Mouse (Mus musculus) forebrain, embryonic 12.5 days (tissue): ENCODE measurements around the gene C130074G19Rik. TPM values are rescaled to one million over a fixed set of nuclear protein-coding genes. Genes with fewer than 3 reads are reported as not detected.
A peak's percentile ranks its signal among the peaks of the same experiment; 100 is the strongest.

Source experiments
- ATAC-seq: fragments of 200-750 bp; cut with Nextera tagmentation; 2 replicates; pipeline ENCODE4 v1.8.0; 2017; ENCODE audit warnings: moderate TSS enrichment; ENCODE audit not compliant: low FRiP score
- H3K27ac ChIP-seq: fragments of 300-500 bp; sonication (generic); 2 replicates; pipeline ENCODE4 v1.5.1; 2016; ENCODE audit warnings: mild to moderate bottlenecking
- H3K27me3 ChIP-seq: fragments of 300-500 bp; sonication (generic); 2 replicates; pipeline ENCODE4 v1.6.1; 2016; ENCODE audit warnings: mild to moderate bottlenecking
- H3K36me3 ChIP-seq: fragments of 300-500 bp; sonication (generic); replicated peaks from 2 replicates; pipeline ENCODE4 v1.6.1; 2016; ENCODE audit warnings: mild to moderate bottlenecking
- H3K4me1 ChIP-seq: fragments of 300-500 bp; sonication (generic); 2 replicates; pipeline ENCODE4 v1.6.1; 2016
- H3K4me2 ChIP-seq: fragments of 300-500 bp; sonication (generic); 2 replicates; pipeline ENCODE4 v1.6.1; 2016; ENCODE audit warnings: mild to moderate bottlenecking, moderate library complexity
- H3K4me3 ChIP-seq: fragments of 300-500 bp; sonication (generic); replicated peaks from 2 replicates; pipeline ENCODE4 v1.5.1; 2016; ENCODE audit warnings: mild to moderate bottlenecking
- H3K9ac ChIP-seq: fragments of 300-500 bp; sonication (generic); 2 replicates; pipeline ENCODE4 v1.6.1; 2016; ENCODE audit warnings: mild to moderate bottlenecking
- H3K9me3 ChIP-seq: fragments of 300-500 bp; sonication (generic); 2 replicates; pipeline ENCODE4 v1.6.1; 2016
- WGBS: fragments of 180-500 bp; shearing (Covaris S2); methylation state at CpG from one replicate; pipeline ENCODE4 v1.1.7; 2016; 5-methylcytosine and 5-hydroxymethylcytosine counted together
- polyA plus RNA-seq: library from polyadenylated mRNA; unstranded; fragments of >200 nt; fragmentation: Nextera tagmentation; extraction: Ambion mirVana; gene quantifications from 2 replicates; pipeline ENCODE4 v1.2.1, GENCODE M21; 2016

The C130074G19Rik gene
- 0.74 and 0.91 TPM in 2 replicates for polyA plus RNA-seq

DNA sequence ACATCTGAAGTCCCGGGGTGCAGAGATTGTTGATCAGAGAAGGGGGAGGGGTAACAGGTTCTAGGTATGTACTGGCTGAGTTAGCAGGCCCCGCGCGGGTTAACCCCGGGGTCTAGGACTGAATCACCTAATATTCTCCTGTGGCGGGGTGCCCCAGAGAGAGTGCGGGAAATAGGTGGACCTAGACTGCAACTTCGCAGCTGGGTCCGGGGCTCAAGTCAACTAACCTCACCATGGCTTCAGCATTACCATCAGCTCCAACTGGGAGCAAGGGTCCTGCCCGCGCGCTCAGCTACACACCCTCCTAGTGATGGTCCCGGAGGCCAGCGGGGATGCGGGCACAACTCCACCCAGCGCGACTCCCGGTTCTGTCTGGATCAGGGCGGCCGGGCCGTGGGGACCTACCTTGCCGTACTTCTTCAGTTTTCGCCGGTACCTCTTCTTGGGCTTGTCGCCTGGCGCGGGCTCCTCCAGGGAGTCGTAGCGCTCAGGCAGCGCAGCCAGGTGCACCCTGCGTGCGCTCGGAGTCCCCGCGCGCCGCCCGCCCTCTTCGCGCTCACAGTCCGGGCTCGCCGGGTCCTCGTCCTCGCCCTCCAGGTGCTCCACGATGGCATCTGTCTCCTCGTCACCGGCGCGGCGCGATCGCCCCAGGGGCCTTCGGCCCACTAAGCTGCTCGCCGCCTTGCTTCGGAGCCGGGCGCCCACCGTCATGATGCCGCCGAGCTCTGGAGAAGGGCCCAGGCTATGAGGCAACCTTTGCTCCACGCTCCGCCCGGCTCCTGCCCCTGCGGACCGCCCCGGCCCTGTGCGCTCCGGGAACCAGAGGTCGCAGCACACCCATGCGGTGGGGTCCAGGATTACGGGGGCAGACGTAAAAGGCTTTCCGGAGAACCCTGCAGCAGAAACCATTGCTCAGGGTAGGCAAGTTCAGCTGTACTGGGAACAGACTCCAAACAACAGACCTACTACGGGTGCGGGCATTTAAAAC, at the start of gene C130074G19Rik:
Gene C130074G19Rik (minus strand): TSS at position 938 of the 988 bp plus-strand sequence.
- Histone ChIP-seq H3K9me3 (no peaks in the 10 kb centered on the region), H3K4me3 (peak within 1 kb of the TSS; percentile 44), H3K9ac (peak within 1 kb of the TSS; percentile 47), H3K27me3 (peaks cover 58% of the 10 kb centered on the region), H3K36me3 (no peaks in the 10 kb centered on the region), H3K4me2 (peak within 1 kb of the TSS; percentile 78), H3K4me1 (peaks cover 13% of the 10 kb centered on the region), H3K27ac (no peak within 1 kb of the TSS)
- peak; percentile 41; the same call in 1 of the 2 replicates for ATAC-seq
- 2% methylated on average over 77 of the region's 77 CpGs for WGBS

DNA sequence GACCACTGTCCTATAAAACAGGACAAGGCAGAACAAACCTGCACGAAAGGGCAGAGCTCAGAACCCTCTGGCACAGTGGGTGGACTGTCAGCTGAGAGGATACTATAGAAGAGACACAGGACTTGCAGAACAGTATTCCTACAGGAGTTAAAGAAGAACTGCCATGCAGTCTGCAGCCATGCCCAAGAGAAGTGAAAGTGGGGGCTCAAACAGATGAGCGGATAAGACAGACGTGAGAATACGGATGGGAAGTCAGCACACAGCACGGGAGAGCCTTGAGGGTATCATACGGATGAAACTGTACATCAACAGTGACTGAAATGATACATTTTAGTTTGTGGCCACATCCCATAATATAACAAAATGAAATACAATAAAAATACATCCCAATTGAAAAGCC, 48.1 kb upstream of the C130074G19Rik start:
- ATAC-seq, result no peak
- H3K4me3 ChIP-seq, result no peak overlapping the region
- no peak overlapping the region for H3K27ac ChIP-seq
- no peak overlapping the region for H3K9ac ChIP-seq
- no peak overlapping the region for H3K4me2 ChIP-seq
- H3K36me3 ChIP-seq, result peaks cover 22% of the 10 kb centered on the region
- no peaks in the 10 kb centered on the region for H3K27me3 ChIP-seq
- WGBS, result 93% methylated on average over 6 of the region's 6 CpGs
- H3K9me3 ChIP-seq, result no peaks in the 10 kb centered on the region
- H3K4me1 ChIP-seq, result no peaks in the 10 kb centered on the region

DNA sequence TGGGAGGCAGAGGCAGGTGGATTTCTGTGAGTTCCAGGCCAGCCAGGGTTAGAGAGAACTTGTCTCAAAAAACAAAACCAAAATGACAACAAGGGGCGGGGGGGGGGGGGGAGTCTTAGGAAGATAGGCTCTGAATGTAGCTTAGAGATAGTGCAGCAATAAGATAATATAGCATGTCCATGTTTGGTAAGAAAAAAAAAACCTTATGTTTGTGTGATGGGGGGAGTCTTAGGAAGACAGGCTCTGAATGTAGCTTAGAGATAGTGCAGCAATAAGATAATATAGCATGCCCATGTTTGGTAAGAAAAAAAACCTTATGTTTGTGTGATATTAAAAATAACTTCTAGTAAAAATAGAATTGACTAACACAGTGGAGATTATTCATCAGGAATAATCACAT, 45.4 kb upstream of the C130074G19Rik start:
- no peak overlapping the region for H3K9ac ChIP-seq
- ATAC-seq, result no peak
- no peak overlapping the region for H3K4me3 ChIP-seq
- no peak overlapping the region for H3K27ac ChIP-seq
- H3K4me1 ChIP-seq, result no peaks in the 10 kb centered on the region
- H3K27me3 ChIP-seq, result no peaks in the 10 kb centered on the region
- H3K4me2 ChIP-seq, result no peak overlapping the region
- WGBS, result 56% methylated on average over 1 of the region's 1 CpGs
- H3K36me3 ChIP-seq, result peaks cover 24% of the 10 kb centered on the region
- H3K9me3 ChIP-seq, result no peaks in the 10 kb centered on the region

DNA sequence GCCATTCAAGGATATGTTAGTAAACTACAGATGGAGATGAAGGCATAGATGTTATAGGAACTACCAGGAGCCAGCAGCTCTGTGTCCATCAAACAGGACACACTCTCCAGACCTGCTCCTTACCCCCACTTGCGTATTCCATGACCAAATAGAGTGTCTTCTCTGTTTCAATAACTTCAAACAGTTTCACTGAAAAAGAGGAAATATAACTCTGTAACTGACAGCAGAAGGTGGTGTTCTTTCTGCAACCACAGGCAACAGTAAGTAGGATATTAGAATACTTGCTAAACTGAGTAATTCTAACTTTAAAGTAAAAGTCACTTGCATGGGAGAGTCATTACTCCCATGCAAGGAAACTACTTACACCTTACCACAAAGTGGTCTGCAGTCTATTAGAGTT, 44.9 kb upstream of the C130074G19Rik start:
- no peak overlapping the region for H3K4me2 ChIP-seq
- H3K4me3 ChIP-seq, result no peak overlapping the region
- no peak overlapping the region for H3K27ac ChIP-seq
- H3K9ac ChIP-seq, result no peak overlapping the region
- H3K4me1 ChIP-seq, result no peaks in the 10 kb centered on the region
- no peaks in the 10 kb centered on the region for H3K27me3 ChIP-seq
- WGBS, result 93% methylated on average over 1 of the region's 1 CpGs
- H3K9me3 ChIP-seq, result no peaks in the 10 kb centered on the region
- H3K36me3 ChIP-seq, result peaks cover 29% of the 10 kb centered on the region
- ATAC-seq, result no peak

DNA sequence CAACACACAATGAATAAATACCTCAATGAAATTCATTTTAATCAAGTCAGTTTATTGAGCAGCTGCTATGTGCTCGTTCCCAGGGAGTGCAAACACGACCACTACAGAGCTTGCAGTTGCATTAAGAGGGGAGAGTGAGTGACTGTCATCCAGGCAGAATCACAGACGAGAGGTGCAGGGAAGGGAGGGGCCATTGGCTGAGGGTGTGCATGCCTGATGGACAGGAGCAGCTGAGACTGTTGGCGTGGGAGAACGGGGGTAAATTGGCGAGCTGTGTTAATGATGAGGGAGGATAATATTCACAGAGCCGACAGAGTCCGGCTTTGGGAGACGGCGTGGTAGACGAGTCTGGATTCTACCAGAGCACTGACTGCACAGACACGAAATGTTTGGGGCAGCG, 39.8 kb upstream of the C130074G19Rik start:
- peaks cover 2% of the 10 kb centered on the region for H3K4me1 ChIP-seq
- ATAC-seq, result no peak
- peaks cover 59% of the 10 kb centered on the region for H3K36me3 ChIP-seq

DNA sequence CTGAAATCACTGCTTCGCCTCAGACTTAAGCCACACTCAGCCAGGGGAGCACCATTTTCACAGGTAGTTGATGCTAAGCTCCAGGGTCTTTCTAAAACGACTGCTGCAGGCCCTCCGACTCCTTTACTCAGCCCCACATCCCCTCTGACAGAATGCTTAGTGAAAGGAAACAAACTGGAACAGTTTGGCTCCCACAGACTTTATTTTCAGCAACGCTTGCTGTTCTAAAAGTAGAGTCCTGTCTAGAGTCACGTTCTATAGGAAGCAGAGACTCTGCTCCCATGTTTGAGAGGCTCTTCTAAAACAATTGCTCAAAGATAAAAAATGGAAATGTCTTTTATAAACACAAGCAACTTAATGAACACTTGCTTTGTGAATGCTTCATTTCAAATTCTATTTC, 37.0 kb upstream of the C130074G19Rik start:
- 83% methylated on average over 5 of the region's 5 CpGs for WGBS
- peaks cover 4% of the 10 kb centered on the region for H3K4me1 ChIP-seq
- H3K27me3 ChIP-seq, result no peaks in the 10 kb centered on the region
- H3K9me3 ChIP-seq, result no peaks in the 10 kb centered on the region
- H3K9ac ChIP-seq, result no peak overlapping the region
- H3K27ac ChIP-seq, result no peak overlapping the region
- H3K36me3 ChIP-seq, result peaks cover 61% of the 10 kb centered on the region
- H3K4me2 ChIP-seq, result no peak overlapping the region
- H3K4me3 ChIP-seq, result no peak overlapping the region
- ATAC-seq, result no peak

More for the DNA sequence above, 39.8 kb upstream of the C130074G19Rik start:
- no peak overlapping the region for H3K9ac ChIP-seq
- WGBS, result 89% methylated on average over 13 of the region's 13 CpGs
- H3K4me3 ChIP-seq, result no peak overlapping the region
- H3K4me2 ChIP-seq, result no peak overlapping the region
- no peaks in the 10 kb centered on the region for H3K27me3 ChIP-seq
- H3K9me3 ChIP-seq, result no peaks in the 10 kb centered on the region
- H3K27ac ChIP-seq, result no peak overlapping the region

DNA sequence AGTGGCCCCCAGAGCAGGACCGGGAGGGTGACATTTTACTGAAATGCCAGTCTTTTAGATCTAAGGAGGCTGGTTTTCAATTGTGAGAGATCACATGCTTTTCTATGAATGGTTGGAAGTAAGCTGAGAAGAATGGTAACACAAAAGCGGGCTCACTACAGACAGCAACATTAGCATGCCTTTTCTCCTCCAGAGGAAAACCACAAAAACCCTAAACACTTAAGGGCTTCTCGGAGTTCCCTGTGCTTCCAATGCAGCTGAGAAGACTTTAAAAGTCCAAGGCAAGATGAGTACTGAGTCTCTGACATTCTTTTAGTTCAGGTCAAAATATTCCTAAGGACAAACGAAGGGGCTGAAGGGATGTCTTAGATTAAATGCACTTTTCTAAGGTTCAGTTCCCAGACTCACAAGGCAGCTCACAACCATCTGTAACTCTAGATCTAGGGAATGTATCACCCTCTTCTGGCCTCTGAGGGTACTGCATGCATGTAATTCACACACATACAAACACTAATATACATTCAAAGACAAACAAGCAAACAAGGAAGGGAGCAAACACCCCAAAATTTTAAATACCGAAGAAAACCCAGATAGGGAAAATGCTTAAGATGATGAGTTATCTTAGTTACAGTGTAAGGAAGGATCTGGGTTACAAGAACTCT, 35.3 kb upstream of the C130074G19Rik start:
- H3K4me1 ChIP-seq, result peaks cover 4% of the 10 kb centered on the region
- no peak overlapping the region for H3K9ac ChIP-seq
- no peaks in the 10 kb centered on the region for H3K9me3 ChIP-seq
- no peak for ATAC-seq
- H3K4me3 ChIP-seq, result no peak overlapping the region
- 0 out of 2 replicates have a peak overlapping the region, but pooled peaks have one; percentile 5 for H3K27ac ChIP-seq
- WGBS, result 64% methylated on average over 5 of the region's 5 CpGs
- H3K36me3 ChIP-seq, result peaks cover 62% of the 10 kb centered on the region
- H3K4me2 ChIP-seq, result no peak overlapping the region
- no peaks in the 10 kb centered on the region for H3K27me3 ChIP-seq

DNA sequence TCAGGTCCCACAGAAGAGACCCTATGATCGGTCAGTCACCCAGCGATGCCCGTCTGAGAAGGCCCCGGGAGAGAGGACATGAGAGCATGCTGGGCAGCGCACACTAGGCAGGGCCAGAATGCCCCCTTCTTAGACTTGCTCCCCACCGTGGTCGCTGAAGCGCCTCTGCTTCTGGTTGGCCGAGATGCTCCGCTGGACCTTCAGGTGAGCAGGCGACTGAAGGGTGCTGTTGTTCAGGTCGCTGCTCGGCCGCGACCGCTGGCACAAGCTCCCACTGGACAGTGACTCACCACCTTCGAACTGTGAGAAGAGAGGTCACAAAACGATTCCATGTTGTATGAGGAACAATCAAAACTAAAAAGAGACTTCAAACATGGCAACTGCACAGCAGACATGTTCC, 29.3 kb upstream of the C130074G19Rik start:
- Histone ChIP-seq H3K9ac (no peak overlapping the region), H3K36me3 (peaks cover 75% of the 10 kb centered on the region), H3K4me1 (no peaks in the 10 kb centered on the region), H3K4me2 (no peak overlapping the region), H3K4me3 (no peak overlapping the region), H3K9me3 (no peaks in the 10 kb centered on the region), H3K27me3 (no peaks in the 10 kb centered on the region), H3K27ac (no peak overlapping the region)
- no peak for ATAC-seq
- 95% methylated on average over 18 of the region's 18 CpGs for WGBS

DNA sequence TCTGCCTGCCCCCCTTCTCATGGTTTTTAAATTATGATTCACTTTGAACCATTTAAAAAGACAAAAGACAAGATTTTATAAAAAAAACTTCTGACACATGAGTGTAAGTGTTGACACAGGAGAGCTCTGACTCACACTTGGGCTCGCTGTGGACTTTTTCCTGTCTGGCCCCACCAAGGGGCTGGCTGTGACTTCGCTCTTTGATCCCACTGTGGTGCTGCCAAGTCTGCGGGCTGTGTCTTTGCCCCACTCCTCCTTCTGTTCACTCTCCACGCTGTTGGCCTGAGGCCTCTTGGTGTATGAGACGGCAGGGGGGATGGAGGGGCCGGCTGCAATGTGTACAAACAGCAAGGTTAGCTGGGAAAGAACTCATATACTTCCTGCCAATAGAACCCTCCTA, 28.8 kb upstream of the C130074G19Rik start:
- H3K27ac ChIP-seq, result no peak overlapping the region
- ATAC-seq, result no peak
- 86% methylated on average over 6 of the region's 6 CpGs for WGBS
- H3K9ac ChIP-seq, result no peak overlapping the region
- no peaks in the 10 kb centered on the region for H3K9me3 ChIP-seq
- peaks cover 73% of the 10 kb centered on the region for H3K36me3 ChIP-seq
- H3K4me3 ChIP-seq, result no peak overlapping the region
- H3K27me3 ChIP-seq, result no peaks in the 10 kb centered on the region
- H3K4me1 ChIP-seq, result 0 out of 2 replicates have a peak, but pooled peaks cover 2% of the 10 kb centered on the region
- no peak overlapping the region for H3K4me2 ChIP-seq

DNA sequence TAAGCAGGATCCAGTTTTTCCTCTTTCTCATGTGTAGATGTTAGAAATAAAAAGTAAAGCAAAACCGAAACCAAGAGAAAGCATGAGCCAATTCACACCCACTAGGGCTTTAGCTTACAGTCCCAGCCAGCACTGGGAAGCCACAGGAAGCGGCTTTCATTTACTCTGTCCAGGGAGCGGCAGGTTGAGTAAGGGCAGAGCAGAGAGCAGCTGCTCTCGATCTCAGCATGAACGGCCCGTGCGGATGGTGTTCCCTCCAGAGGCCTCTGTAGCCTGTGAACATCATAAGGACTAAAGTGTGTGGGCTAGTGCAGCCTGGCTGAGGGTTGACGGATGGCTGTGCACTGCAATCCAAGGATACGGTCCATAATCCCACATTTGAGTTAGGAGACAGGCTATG, 25.5 kb upstream of the C130074G19Rik start:
- Histone ChIP-seq H3K27ac (no peak overlapping the region), H3K4me2 (no peak overlapping the region), H3K9me3 (no peaks in the 10 kb centered on the region), H3K4me3 (no peak overlapping the region), H3K4me1 (peaks cover 20% of the 10 kb centered on the region), H3K27me3 (no peaks in the 10 kb centered on the region), H3K9ac (no peak overlapping the region), H3K36me3 (peaks cover 85% of the 10 kb centered on the region)
- 89% methylated on average over 9 of the region's 9 CpGs for WGBS
- no peak for ATAC-seq

DNA sequence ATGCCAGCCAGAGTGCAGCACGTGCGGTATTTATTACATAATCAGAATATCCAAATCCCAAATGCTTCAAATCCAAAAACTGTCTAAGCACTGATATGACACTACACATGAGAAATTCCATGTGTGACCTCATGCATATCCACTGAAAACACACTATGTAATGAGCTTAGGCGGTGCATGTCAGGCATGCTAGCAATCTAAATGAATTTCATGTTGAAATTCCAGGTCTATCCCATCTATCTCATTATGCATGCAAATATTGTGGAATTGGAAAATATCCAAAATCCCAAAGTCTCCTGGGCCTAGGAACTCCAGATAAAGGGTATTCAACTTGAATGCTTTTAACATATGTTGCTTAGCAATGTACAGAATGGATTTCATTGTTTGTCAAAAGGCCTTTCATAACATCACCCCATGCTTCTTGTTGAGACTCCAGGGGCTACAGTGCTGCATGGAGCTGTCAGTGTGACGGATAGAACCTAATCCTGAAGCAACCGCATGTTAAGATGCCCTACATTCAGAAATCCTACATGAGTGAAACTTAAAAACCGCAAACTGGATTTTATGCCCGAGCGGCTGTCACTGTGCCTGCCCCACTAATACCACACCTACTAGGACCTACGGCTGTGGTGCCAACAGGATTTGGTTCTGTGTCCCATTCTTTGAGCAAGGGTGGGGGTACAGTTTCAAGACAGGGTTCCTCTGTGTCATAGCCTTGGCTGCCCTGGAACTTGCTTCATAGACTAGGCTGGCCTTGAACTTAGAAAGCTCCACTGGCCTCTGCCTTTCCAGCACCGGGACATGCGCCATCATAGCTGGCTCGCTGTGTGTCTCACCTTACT, 23.1 kb upstream of the C130074G19Rik start:
- ATAC-seq, result peak; percentile 79
- H3K27me3 ChIP-seq, result no peaks in the 10 kb centered on the region
- peaks cover 75% of the 10 kb centered on the region for H3K36me3 ChIP-seq
- 64% methylated on average over 12 of the region's 12 CpGs for WGBS
- no peak overlapping the region for H3K4me2 ChIP-seq
- H3K27ac ChIP-seq, result peak overlapping the region; percentile 75
- H3K4me3 ChIP-seq, result no peak overlapping the region
- no peak overlapping the region for H3K9ac ChIP-seq
- peaks cover 20% of the 10 kb centered on the region for H3K4me1 ChIP-seq
- no peaks in the 10 kb centered on the region for H3K9me3 ChIP-seq

DNA sequence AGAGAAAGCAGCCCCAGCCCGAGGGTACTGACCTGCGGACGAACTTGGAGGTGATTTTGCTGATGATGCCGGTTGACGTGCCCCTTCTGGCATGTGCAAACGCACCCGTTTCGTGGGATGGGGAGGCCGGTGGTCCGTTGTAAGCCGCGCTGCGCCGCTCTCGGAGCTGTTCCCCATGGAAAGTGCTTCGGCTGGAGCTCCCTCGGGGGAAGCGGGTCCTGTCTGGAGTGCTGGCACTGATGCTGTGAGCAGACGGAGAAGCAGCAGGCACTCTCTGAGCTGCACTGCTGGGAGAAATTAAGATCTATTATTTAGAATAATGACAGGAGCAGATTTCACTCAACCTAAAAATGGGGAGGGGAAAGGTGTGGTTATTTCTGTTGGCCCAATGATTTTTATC, 22.4 kb upstream of the C130074G19Rik start:
- Histone ChIP-seq H3K27me3 (no peaks in the 10 kb centered on the region), H3K4me3 (no peak overlapping the region), H3K36me3 (peaks cover 71% of the 10 kb centered on the region), H3K9me3 (no peaks in the 10 kb centered on the region), H3K27ac (peak overlapping the region; percentile 37), H3K4me2 (no peak overlapping the region), H3K9ac (no peak overlapping the region), H3K4me1 (peaks cover 20% of the 10 kb centered on the region)
- 74% methylated on average over 19 of the region's 19 CpGs for WGBS
- ATAC-seq, result peak; percentile 59; the same call in 1 of the 2 replicates
